Mouse (Mus musculus) ES-Bruce4 (cell line): ENCODE measurements around the gene Setd5. TPM values are rescaled to one million over a fixed set of nuclear protein-coding genes. Genes with fewer than 3 reads are reported as not detected.

Experiments used
- H3K27ac ChIP-seq: 2 replicates; pipeline ENCODE4 v1.5.1; 2012; ENCODE audit warnings: low read length, inconsistent platforms; ENCODE audit not compliant: insufficient read depth
- H3K27me3 ChIP-seq: 2 replicates; pipeline ENCODE4 v1.6.1; 2012; ENCODE audit warnings: mild to moderate bottlenecking, low read length, inconsistent platforms; ENCODE audit not compliant: control insufficient read depth, poor library complexity, insufficient read depth, severe bottlenecking
- H3K36me3 ChIP-seq: 2 replicates; pipeline ENCODE4 v1.6.1; 2012; ENCODE audit warnings: inconsistent platforms, mild to moderate bottlenecking, low read length, moderate library complexity; ENCODE audit not compliant: control insufficient read depth, poor library complexity, insufficient read depth, severe bottlenecking
- H3K4me1 ChIP-seq: one replicate; pipeline ENCODE4 v1.8.1; 2011; ENCODE audit warnings: low read length; ENCODE audit not compliant: control insufficient read depth, insufficient read depth
- H3K4me3 ChIP-seq: 2 replicates; pipeline ENCODE4 v1.5.1; 2011; ENCODE audit warnings: low read depth, mild to moderate bottlenecking, low read length
- H3K9ac ChIP-seq: 2 replicates; pipeline ENCODE4 v1.6.1; 2012; ENCODE audit warnings: low read depth, mild to moderate bottlenecking, inconsistent platforms; ENCODE audit not compliant: poor library complexity, severe bottlenecking
- H3K9me3 ChIP-seq: replicated peaks from 2 replicates; pipeline ENCODE4 v1.6.1; 2012; ENCODE audit warnings: mild to moderate bottlenecking, low read length, inconsistent platforms; ENCODE audit not compliant: control insufficient read depth, poor library complexity, insufficient read depth, severe bottlenecking
- CTCF ChIP-seq: IDR thresholded peaks from one replicate; pipeline ENCODE4 v1.8.1; 2011; ENCODE audit warnings: low read depth, low read length
- EP300 ChIP-seq: IDR thresholded peaks from 2 replicates; pipeline ENCODE4 v1.6.1; 2011; ENCODE audit warnings: low read depth, low read length; ENCODE audit not compliant: insufficient read depth
- POLR2A ChIP-seq: IDR thresholded peaks from one replicate; pipeline ENCODE4 v1.8.1; 2011; ENCODE audit warnings: low read length; ENCODE audit not compliant: insufficient read depth
- polyA plus RNA-seq: library from polyadenylated mRNA; stranded (reverse); fragments of >200 nt; gene quantifications from 2 replicates; pipeline ENCODE4 v1.2.4, GENCODE M21; 2011; ENCODE audit warnings: low read depth; ENCODE audit not compliant: missing spikeins, insufficient read depth, insufficient read length

Setd5 gene
- polyA plus RNA-seq, 1 experiment = 233 TPM

DNA sequence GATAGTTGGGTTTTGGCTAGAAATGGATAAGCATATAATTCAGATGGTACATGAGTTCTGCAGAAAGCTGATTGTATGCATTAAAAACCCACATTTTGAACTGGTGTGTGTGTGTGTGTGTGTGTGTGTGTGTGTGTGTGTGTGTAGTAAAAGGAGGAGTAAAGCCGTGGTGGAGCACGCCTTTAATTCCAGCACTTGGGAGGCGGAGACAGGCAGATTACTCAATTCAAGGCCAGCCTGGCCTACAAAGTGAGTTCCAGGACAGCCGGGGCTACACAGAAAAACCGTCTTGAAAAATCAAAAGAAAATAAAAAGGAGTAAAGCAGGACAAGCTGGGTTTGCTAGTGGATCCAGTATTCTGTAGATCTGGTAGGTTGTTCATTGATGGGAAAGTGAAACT, 20.5 kb downstream of the Setd5 start:
- Histone ChIP-seq H3K4me1 (no peaks in the 10 kb centered on the region), H3K9ac (no peak overlapping the region), H3K9me3 (no peaks in the 10 kb centered on the region), H3K4me3 (no peak overlapping the region), H3K27me3 (no peaks in the 10 kb centered on the region), H3K27ac (no peak overlapping the region), H3K36me3 (no peaks in the 10 kb centered on the region; the same call in 1 of the 2 replicates)
- no peak for TF ChIP-seq POLR2A
- TF ChIP-seq CTCF = no peak
- TF ChIP-seq EP300 = no peak

GRCm38 (mm10) chr6:113099640-113100289, 22.6 kb downstream of the Setd5 start:
- H3K9ac ChIP-seq = peak overlapping the region; percentile 50; the same call in 1 of the 2 replicates
- H3K4me3 ChIP-seq = no peak overlapping the region
- TF ChIP-seq CTCF = no peak
- no peak for TF ChIP-seq EP300
- no peak for TF ChIP-seq POLR2A
- H3K9me3 ChIP-seq = no peaks in the 10 kb centered on the region
- no peaks in the 10 kb centered on the region for H3K4me1 ChIP-seq
- no peaks in the 10 kb centered on the region for H3K27me3 ChIP-seq
- H3K27ac ChIP-seq = peak overlapping the region; percentile 85
- peaks cover 4% of the 10 kb centered on the region for H3K36me3 ChIP-seq

- no peaks in the 10 kb centered on the region for H3K27me3 ChIP-seq
- H3K27ac ChIP-seq = no peak overlapping the region
- no peaks in the 10 kb centered on the region for H3K9me3 ChIP-seq
- peaks cover 17% of the 10 kb centered on the region for H3K36me3 ChIP-seq
- no peaks in the 10 kb centered on the region for H3K4me1 ChIP-seq
- TF ChIP-seq EP300 (no peak), CTCF (no peak), POLR2A (no peak)
- H3K4me3 ChIP-seq = no peak overlapping the region
- no peak overlapping the region for H3K9ac ChIP-seq
Measured at GRCm38 (mm10) chr6:113102541-113102940, 25.4 kb downstream of the Setd5 start.

- no peak overlapping the region for H3K4me3 ChIP-seq
- H3K4me1 ChIP-seq = no peaks in the 10 kb centered on the region
- TF ChIP-seq POLR2A = no peak
- TF ChIP-seq CTCF = no peak
- no peak for TF ChIP-seq EP300
- no peak overlapping the region for H3K9ac ChIP-seq
- peaks cover 20% of the 10 kb centered on the region for H3K36me3 ChIP-seq
- no peak overlapping the region for H3K27ac ChIP-seq
- no peaks in the 10 kb centered on the region for H3K9me3 ChIP-seq
- no peaks in the 10 kb centered on the region for H3K27me3 ChIP-seq
Measured at GRCm38 (mm10) chr6:113103765-113104164, 26.6 kb downstream of the Setd5 start.

- Histone ChIP-seq H3K36me3 (peaks cover 62% of the 10 kb centered on the region), H3K9ac (no peak overlapping the region), H3K27ac (no peak overlapping the region), H3K4me3 (no peak overlapping the region), H3K9me3 (no peaks in the 10 kb centered on the region), H3K27me3 (no peaks in the 10 kb centered on the region), H3K4me1 (no peaks in the 10 kb centered on the region)
- TF ChIP-seq CTCF (no peak), POLR2A (no peak), EP300 (no peak)
Measured at GRCm38 (mm10) chr6:113109378-113109777, 32.2 kb downstream of the Setd5 start.

DNA sequence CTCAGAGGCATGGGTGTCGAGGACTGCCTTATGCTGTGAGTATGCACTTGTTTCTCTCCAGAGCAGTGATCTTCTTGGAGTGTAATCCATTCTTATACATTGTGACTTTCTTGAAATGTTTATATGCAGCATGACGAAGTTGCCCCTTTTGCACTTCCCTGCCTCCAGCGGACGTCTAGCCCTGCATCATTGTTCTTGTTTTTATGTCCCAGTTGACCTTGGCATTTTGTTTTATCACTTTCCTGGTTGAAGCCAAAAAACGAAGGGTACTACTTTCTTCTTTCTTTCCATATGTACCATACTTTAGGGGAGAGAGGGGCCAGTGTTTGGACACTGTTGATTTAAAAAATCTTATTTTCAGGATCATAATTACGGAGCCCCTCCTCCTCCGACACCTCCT, 32.8 kb downstream of the Setd5 start:
- H3K9ac ChIP-seq = no peak overlapping the region
- no peak for TF ChIP-seq POLR2A
- TF ChIP-seq EP300 = no peak
- TF ChIP-seq CTCF = no peak
- no peaks in the 10 kb centered on the region for H3K4me1 ChIP-seq
- H3K9me3 ChIP-seq = no peaks in the 10 kb centered on the region
- no peak overlapping the region for H3K27ac ChIP-seq
- H3K27me3 ChIP-seq = no peaks in the 10 kb centered on the region
- H3K36me3 ChIP-seq = peaks cover 62% of the 10 kb centered on the region
- H3K4me3 ChIP-seq = no peak overlapping the region
